Mouse (Mus musculus) embryonic fibroblast, embryonic 13.5 days (primary cell): ENCODE data around the gene Stox2.

Experiments
- CTCF ChIP-seq: IDR thresholded peaks from 2 replicates; pipeline ENCODE4 v1.5.1; 2011; ENCODE audit warnings: mild to moderate bottlenecking, control low read depth, low read length, moderate library complexity, borderline replicate concordance; ENCODE audit not compliant: insufficient read depth
- POLR2A ChIP-seq: IDR thresholded peaks from 2 replicates; pipeline ENCODE4 v1.6.1; 2011; ENCODE audit warnings: low read depth, mild to moderate bottlenecking, control low read depth, low read length, moderate library complexity

- no peak for TF ChIP-seq POLR2A
- TF ChIP-seq CTCF: no peak
These were observed 168.0 kb downstream of the Stox2 start for GRCm38 (mm10) chr8:47278211-47278610.
